Mouse (Mus musculus): ENCODE measurements at regions not wholly inside any gene's neighbourhood (a gene's known extent, or its start where the extent isn't known, plus 50 kb on each side); places are given as distances from the start of the nearest gene placed in this dataset.

DNA sequence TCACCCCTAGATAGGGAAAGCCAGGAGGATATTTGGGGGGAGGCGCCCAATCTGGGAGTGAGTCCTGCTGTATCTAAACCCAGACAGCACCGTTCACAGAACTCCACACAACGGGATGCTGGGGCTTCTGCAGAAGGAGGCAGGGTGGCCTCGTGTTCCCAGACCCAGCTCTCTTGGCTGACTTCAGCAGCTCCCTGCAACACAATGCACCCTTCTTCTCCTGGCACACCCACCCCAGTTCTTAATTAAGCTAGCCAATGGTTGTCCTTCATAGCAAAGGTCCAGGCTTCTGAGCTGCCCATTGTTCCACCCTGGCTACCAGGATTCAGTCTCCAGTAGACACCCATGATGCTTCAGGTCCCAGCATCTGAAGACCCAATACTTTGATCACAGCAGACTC is 138.8 kb upstream of the Zmiz1 start:
- TF ChIP-seq CTCF (IDR thresholded peaks at IDR 0.05; ENCODE audit: extremely low read depth, insufficient read length, insufficient replicate concordance, low read depth, low read length) (no peak), POLR2A (IDR thresholded peaks at IDR 0.05; ENCODE audit: low read depth, low read length) (no peak)

Data from small intestine, adult 2 months (tissue).